Mouse (Mus musculus): ENCODE data around the gene Esrp2.

- TF ChIP-seq CTCF (IDR thresholded peaks at IDR 0.05; ENCODE audit: control insufficient read depth, insufficient read depth, insufficient read length): no peak
- TF ChIP-seq MYOD1 (IDR thresholded peaks at IDR 0.05; ENCODE audit: control insufficient read depth, insufficient read length, low read depth): no peak
- TF ChIP-seq USF1 (IDR thresholded peaks at IDR 0.05; ENCODE audit: low read depth): no peak
- TF ChIP-seq MAX (IDR thresholded peaks at IDR 0.05): no peak
Measured at GRCm38 (mm10) chr8:106140191-106140590, 3.4 kb upstream of the Esrp2 start.
